Mouse (Mus musculus): ENCODE data around the gene Psg25.
"Not testable (repeated sequence)": the region's sequence is repeated elsewhere in the genome, so short reads cannot be mapped to it uniquely, and the experiment has no call there.

Psg25 gene

DNA sequence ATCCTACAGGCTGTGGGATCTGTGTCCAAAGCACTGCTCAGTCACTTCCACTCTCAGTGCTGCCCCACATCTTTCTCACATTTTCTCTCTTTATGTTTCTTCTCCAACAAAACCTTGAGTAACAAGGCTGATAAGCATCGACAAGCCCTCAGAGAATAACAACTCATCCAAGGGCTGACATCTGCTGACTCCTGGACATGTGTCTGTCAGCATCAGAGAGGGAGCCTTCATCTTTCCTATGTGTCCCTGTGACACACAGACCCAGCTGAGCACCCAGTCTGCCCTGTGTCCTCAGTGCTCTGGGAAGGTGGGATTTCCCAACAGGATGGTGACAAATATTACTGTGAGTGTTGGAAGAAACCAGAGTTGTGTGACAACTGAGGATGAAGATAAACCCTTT is at the start of gene Psg25:
Gene Psg25, minus strand, starts transcription at position 101 of the 400 bp plus-strand sequence.
- in situ Hi-C loops (cut with MboI; ENCODE audit: low pct_unique_long_range_greater_than_20kb in 1 of 2, low sequenced_read_pairs in 2 of 2, unreplicated experiment in 1 of 2) = no loop called here

DNA sequence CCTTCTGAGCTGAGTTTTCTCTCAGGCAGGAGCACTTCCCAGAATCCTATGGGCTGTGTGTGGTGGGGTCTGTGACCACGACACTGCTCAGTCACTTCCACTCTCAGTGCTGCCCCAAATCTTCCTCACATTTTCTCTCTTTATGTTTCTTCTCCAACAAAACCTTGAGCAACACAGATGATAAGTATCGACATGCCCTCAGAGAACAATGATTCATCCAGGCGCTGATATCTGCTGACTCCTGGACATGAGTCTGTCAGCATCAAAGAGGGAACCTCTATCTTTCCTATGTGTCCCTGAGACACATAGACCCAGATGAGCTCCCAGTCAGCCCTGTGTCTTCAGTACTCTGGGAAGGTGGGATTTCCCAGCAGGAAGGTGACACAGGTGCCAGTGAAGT is 35.1 kb upstream of the Psg25 start, which contains the start of gene Psg27:
Gene Psg27, minus strand, starts transcription at position 101 of the 400 bp plus-strand sequence.
- in situ Hi-C loops (cut with MboI; ENCODE audit: low pct_unique_long_range_greater_than_20kb in 1 of 2, low sequenced_read_pairs in 2 of 2, unreplicated experiment in 1 of 2) = no loop called here

- in situ Hi-C loops (cut with MboI; ENCODE audit: low pct_unique_long_range_greater_than_20kb in 1 of 2, low sequenced_read_pairs in 2 of 2, unreplicated experiment in 1 of 2) = no loop called here
Measured at GRCm38 (mm10) chr7:18559850-18560249, 27.8 kb upstream of the Psg25 start.

DNA sequence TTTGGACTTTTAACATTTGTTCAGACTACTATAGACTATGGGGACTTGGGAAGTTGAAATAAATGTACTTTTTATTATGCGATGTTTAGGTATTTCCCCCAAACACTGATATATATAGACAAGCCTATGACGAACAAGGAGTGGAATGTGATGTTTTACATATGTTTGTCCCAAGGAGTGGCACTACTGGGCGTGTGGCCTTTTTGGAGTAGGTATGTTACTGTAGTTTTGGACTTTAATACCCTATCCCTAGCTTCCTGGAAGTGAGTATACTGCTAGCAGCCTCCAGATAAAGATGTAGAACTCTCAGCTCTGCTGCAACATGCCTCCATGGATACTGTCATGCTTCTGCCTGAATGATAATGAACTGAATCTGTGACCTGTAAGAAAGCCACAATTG is 23.7 kb upstream of the Psg25 start:
- in situ Hi-C loops (cut with MboI; ENCODE audit: low pct_unique_long_range_greater_than_20kb in 1 of 2, low sequenced_read_pairs in 2 of 2, unreplicated experiment in 1 of 2) = not testable (repeated sequence)

DNA sequence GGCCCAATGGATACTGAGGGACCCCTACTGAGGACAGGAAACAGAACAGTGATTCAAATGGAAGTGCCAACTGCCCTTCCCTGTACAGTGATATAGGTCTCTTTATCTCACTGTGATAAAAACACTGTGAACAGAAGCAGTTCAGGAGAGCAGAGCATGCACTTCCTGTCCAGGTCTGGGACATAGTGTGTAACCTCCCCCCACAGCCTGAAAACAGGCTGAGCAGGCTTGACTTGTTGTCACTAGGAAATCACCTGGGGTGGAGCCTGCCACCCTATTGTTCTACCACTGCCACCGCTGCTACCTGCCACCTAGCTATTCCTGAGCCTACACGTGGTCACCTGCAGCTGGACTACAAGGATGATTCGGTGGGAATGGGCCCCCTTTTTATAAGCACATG is 1.4 kb upstream of the Psg25 start:
- in situ Hi-C loops (cut with MboI; ENCODE audit: low pct_unique_long_range_greater_than_20kb in 1 of 2, low sequenced_read_pairs in 2 of 2, unreplicated experiment in 1 of 2) = no loop called here

- in situ Hi-C loops (cut with MboI; ENCODE audit: low pct_unique_long_range_greater_than_20kb in 1 of 2, low sequenced_read_pairs in 2 of 2, unreplicated experiment in 1 of 2) = no loop called here
Measured at GRCm38 (mm10) chr7:18524668-18525067, 7.4 kb downstream of the Psg25 start.

GRCm38 (mm10) chr7:18512848-18513247 is 19.2 kb downstream of the Psg25 start:
- in situ Hi-C loops (cut with MboI; ENCODE audit: low pct_unique_long_range_greater_than_20kb in 1 of 2, low sequenced_read_pairs in 2 of 2, unreplicated experiment in 1 of 2) = not testable (repeated sequence)

- in situ Hi-C loops (cut with MboI; ENCODE audit: low pct_unique_long_range_greater_than_20kb in 1 of 2, low sequenced_read_pairs in 2 of 2, unreplicated experiment in 1 of 2) = not testable (repeated sequence)
Measured at GRCm38 (mm10) chr7:18512417-18512816, 19.7 kb downstream of the Psg25 start.

GRCm38 (mm10) chr7:18511479-18511878 is 20.6 kb downstream of the Psg25 start:
- in situ Hi-C loops (cut with MboI; ENCODE audit: low pct_unique_long_range_greater_than_20kb in 1 of 2, low sequenced_read_pairs in 2 of 2, unreplicated experiment in 1 of 2) = no loop called here

GRCm38 (mm10) chr7:18484077-18484476 is 48.0 kb downstream of the Psg25 start, which contains the start of gene Psg26:
TSS of gene Psg26 (minus strand) at chr7:18484177.
- in situ Hi-C loops (cut with MboI; ENCODE audit: low pct_unique_long_range_greater_than_20kb in 1 of 2, low sequenced_read_pairs in 2 of 2, unreplicated experiment in 1 of 2) = no loop called here

Measured in mouse embryonic stem cell (cell line).